Mouse (Mus musculus): ENCODE data around the gene Elmsan1. TPM values are rescaled to one million over a fixed set of nuclear protein-coding genes. Genes with fewer than 3 reads are reported as not detected.
A peak's percentile ranks its signal among the peaks of the same experiment; 100 is the strongest.

The Elmsan1 gene
- total and polyA plus RNA-seq, 3 experiments = 21.4 to 140 (median 66.7) TPM

DNA sequence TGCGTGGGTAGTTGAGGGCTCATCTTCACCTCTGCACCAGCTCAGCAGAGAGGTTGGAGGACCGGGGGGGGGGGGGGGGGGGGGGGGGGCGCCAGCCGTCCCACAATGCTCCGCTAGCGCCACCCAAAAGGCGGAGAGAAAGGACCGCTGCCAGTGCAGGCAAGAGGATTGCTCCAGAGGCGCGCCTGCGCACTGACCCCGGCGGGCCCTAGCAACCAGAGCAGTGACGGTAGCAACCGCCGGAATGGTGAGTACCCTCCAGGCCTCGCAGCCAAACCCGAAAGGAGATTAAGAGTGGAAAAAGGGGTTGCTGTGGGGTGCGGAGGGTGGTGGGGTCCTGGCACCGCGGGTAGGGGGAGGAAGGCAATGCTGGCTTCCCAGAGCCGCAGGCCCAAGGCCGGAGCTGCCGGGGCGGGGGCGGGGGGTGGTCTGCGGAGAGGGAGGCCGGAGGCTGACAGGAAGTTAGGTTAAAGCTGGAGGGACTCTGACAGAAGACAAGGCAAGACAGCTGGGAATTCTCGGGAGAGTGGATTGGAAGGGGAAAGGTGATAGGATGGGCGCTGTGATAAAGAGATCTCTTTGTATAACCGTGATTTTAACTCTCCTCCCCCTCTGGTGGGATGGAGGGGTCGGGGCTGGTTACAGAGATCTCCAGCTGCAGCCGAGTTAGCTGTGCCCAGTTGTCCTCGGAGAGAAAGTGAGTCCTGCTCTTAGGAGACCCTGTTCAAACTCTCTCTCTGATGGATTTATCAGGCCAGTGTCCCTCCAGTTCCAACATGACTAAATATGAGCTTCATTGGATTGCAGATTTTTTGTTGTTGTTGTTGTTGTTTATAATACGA, 104.3 kb downstream of the Elmsan1 start, which contains the start of gene Dnal1:
Dnal1 (plus strand) TSS at position 214 of the 842 bp plus-strand sequence.
- H3K36me3 ChIP-seq (replicated peaks) = no peaks in the 10 kb centered on the region
- TF ChIP-seq GATA2 (IDR thresholded peaks at IDR 0.05; ENCODE audit: borderline replicate concordance, low read depth, low read length) (no peak), CTCF (IDR thresholded peaks at IDR 0.05; ENCODE audit: low read depth, low read length) (no peak), GATA1 (IDR thresholded peaks at IDR 0.05; ENCODE audit: borderline replicate concordance, low read length) (no peak), TAL1 (conservative IDR thresholded peaks at IDR 0.05; ENCODE audit: low read depth, low read length) (no peak), POLR2AphosphoS5 (IDR thresholded peaks at IDR 0.05; ENCODE audit: insufficient replicate concordance, low read depth, low read length) (no peak)
- DNase-seq (ENCODE audit: low spot score) (peak; percentile 14), ATAC-seq (ENCODE audit: extremely low read depth, insufficient number of reproducible peaks, low FRiP score, poor library complexity, severe bottlenecking) (no peak)
- peaks cover 3% of the 10 kb centered on the region for H3K4me1 ChIP-seq (ENCODE audit: insufficient read depth, low read depth, low read length)
- peak within 1 kb of the TSS; percentile 43; the same call in 1 of the 2 replicates for H3K4me3 ChIP-seq (ENCODE audit: low read depth, low read length)
- H3K27me3 ChIP-seq (ENCODE audit: insufficient read depth, low read length) = peaks cover 21% of the 10 kb centered on the region
- no peaks in the 10 kb centered on the region for H3K9me3 ChIP-seq (replicated peaks)

GRCm38 (mm10) chr12:84113676-84114075, 105.0 kb downstream of the Elmsan1 start:
- TF ChIP-seq GATA2 (IDR thresholded peaks at IDR 0.05; ENCODE audit: borderline replicate concordance, low read depth, low read length) (no peak), TAL1 (conservative IDR thresholded peaks at IDR 0.05; ENCODE audit: low read depth, low read length) (no peak), GATA1 (IDR thresholded peaks at IDR 0.05; ENCODE audit: borderline replicate concordance, low read length) (no peak), POLR2AphosphoS5 (IDR thresholded peaks at IDR 0.05; ENCODE audit: insufficient replicate concordance, low read depth, low read length) (no peak), CTCF (IDR thresholded peaks at IDR 0.05; ENCODE audit: low read depth, low read length) (no peak)
- peaks cover 18% of the 10 kb centered on the region for H3K27me3 ChIP-seq (ENCODE audit: insufficient read depth, low read length)
- H3K36me3 ChIP-seq (replicated peaks) = no peaks in the 10 kb centered on the region
- no peak overlapping the region for H3K4me3 ChIP-seq (ENCODE audit: low read depth, low read length)
- peaks cover 3% of the 10 kb centered on the region for H3K4me1 ChIP-seq (ENCODE audit: insufficient read depth, low read depth, low read length)
- DNase-seq (ENCODE audit: low spot score) = no peak
- no peaks in the 10 kb centered on the region for H3K9me3 ChIP-seq (replicated peaks)
- ATAC-seq (ENCODE audit: extremely low read depth, insufficient number of reproducible peaks, low FRiP score, poor library complexity, severe bottlenecking) = no peak

DNA sequence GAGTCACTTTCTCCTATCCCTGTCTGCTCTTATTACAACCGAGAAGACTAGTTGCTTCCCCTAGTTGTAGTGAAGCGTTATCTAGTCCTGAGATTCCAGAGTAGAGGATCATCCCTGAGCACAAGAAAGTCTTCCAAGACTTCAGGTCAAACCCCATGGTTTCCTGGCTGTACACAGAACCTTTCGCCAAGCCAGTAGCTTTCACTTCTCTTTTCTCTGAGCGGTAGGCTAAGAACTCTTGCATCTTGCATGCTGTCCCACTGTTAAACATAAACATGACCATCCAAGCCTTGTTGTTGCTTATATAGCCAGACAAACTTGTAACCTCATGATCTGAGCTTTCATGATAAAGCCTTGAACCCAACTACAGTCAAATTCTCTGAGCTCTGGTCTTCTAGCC, 107.9 kb downstream of the Elmsan1 start:
- TF ChIP-seq TAL1 (conservative IDR thresholded peaks at IDR 0.05; ENCODE audit: low read depth, low read length) (no peak), POLR2AphosphoS5 (IDR thresholded peaks at IDR 0.05; ENCODE audit: insufficient replicate concordance, low read depth, low read length) (no peak), CTCF (IDR thresholded peaks at IDR 0.05; ENCODE audit: low read depth, low read length) (no peak), GATA2 (IDR thresholded peaks at IDR 0.05; ENCODE audit: borderline replicate concordance, low read depth, low read length) (no peak), GATA1 (IDR thresholded peaks at IDR 0.05; ENCODE audit: borderline replicate concordance, low read length) (no peak)
- DNase-seq (ENCODE audit: low spot score) (no peak), ATAC-seq (ENCODE audit: extremely low read depth, insufficient number of reproducible peaks, low FRiP score, poor library complexity, severe bottlenecking) (no peak)
- Histone ChIP-seq H3K4me1 (ENCODE audit: insufficient read depth, low read depth, low read length) (peaks cover 9% of the 10 kb centered on the region), H3K9me3 (replicated peaks) (no peaks in the 10 kb centered on the region), H3K36me3 (replicated peaks) (no peaks in the 10 kb centered on the region), H3K4me3 (ENCODE audit: low read depth, low read length) (no peak overlapping the region), H3K27me3 (ENCODE audit: insufficient read depth, low read length) (peaks cover 19% of the 10 kb centered on the region)

DNA sequence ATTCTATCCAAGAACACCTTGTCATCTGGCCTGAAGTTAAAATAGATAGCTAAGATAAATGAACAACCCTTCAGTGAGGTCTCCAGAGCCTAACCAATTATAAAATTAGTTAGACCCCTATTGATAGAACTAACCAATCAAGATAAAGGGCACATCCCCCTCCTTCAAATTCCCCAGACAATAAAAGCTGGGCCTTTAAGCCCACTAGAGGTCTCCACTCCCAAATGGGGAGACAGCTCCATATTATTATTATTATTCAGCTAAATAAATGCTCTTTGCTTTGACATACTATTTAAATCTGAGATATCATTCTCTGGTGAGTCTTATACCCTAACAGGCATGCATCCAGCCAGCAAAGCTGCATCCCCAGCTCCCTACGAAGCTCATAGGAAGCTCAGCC, 108.8 kb downstream of the Elmsan1 start:
- no peak for DNase-seq (ENCODE audit: low spot score)
- Histone ChIP-seq H3K36me3 (replicated peaks) (no peaks in the 10 kb centered on the region), H3K27me3 (ENCODE audit: insufficient read depth, low read length) (peaks cover 19% of the 10 kb centered on the region), H3K4me3 (ENCODE audit: low read depth, low read length) (no peak overlapping the region), H3K4me1 (ENCODE audit: insufficient read depth, low read depth, low read length) (peaks cover 9% of the 10 kb centered on the region), H3K9me3 (replicated peaks) (no peaks in the 10 kb centered on the region)
- TF ChIP-seq TAL1 (conservative IDR thresholded peaks at IDR 0.05; ENCODE audit: low read depth, low read length) (no peak), GATA2 (IDR thresholded peaks at IDR 0.05; ENCODE audit: borderline replicate concordance, low read depth, low read length) (no peak), CTCF (IDR thresholded peaks at IDR 0.05; ENCODE audit: low read depth, low read length) (no peak), POLR2AphosphoS5 (IDR thresholded peaks at IDR 0.05; ENCODE audit: insufficient replicate concordance, low read depth, low read length) (no peak), GATA1 (IDR thresholded peaks at IDR 0.05; ENCODE audit: borderline replicate concordance, low read length) (no peak)
- ATAC-seq (ENCODE audit: extremely low read depth, insufficient number of reproducible peaks, low FRiP score, poor library complexity, severe bottlenecking) = no peak

DNA sequence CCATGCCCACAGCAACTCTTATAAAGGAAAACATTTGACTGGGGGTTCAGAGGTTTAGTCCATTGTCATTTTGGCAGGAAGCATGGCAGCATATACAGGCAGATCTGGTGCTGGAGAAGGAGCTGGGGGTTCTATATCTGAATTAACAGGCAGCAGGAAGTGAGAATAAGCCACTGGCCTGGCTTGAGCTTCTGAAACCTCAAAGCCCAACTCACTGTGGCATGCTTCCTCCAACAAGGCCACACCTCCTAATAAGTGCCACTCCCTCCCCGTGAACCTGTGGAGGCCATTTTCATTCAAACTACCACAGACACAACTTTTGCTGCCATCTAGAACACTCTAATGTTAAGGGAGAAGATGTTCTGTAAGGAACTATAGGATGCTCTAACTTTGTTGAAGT, 111.0 kb downstream of the Elmsan1 start:
- H3K9me3 ChIP-seq (replicated peaks) = no peaks in the 10 kb centered on the region
- peaks cover 6% of the 10 kb centered on the region; the same call in 1 of the 2 replicates for H3K4me1 ChIP-seq (ENCODE audit: insufficient read depth, low read depth, low read length)
- H3K4me3 ChIP-seq (ENCODE audit: low read depth, low read length) = no peak overlapping the region
- H3K36me3 ChIP-seq (replicated peaks) = no peaks in the 10 kb centered on the region
- ATAC-seq (ENCODE audit: extremely low read depth, insufficient number of reproducible peaks, low FRiP score, poor library complexity, severe bottlenecking) = no peak
- TF ChIP-seq TAL1 (conservative IDR thresholded peaks at IDR 0.05; ENCODE audit: low read depth, low read length) (no peak), CTCF (IDR thresholded peaks at IDR 0.05; ENCODE audit: low read depth, low read length) (no peak), POLR2AphosphoS5 (IDR thresholded peaks at IDR 0.05; ENCODE audit: insufficient replicate concordance, low read depth, low read length) (no peak), GATA2 (IDR thresholded peaks at IDR 0.05; ENCODE audit: borderline replicate concordance, low read depth, low read length) (no peak), GATA1 (IDR thresholded peaks at IDR 0.05; ENCODE audit: borderline replicate concordance, low read length) (no peak)
- peaks cover 10% of the 10 kb centered on the region for H3K27me3 ChIP-seq (ENCODE audit: insufficient read depth, low read length)
- no peak for DNase-seq (ENCODE audit: low spot score)

- peaks cover 6% of the 10 kb centered on the region; the same call in 1 of the 2 replicates for H3K4me1 ChIP-seq (ENCODE audit: insufficient read depth, low read depth, low read length)
- H3K36me3 ChIP-seq (replicated peaks) = no peaks in the 10 kb centered on the region
- H3K27me3 ChIP-seq (ENCODE audit: insufficient read depth, low read length) = peaks cover 8% of the 10 kb centered on the region
- no peaks in the 10 kb centered on the region for H3K9me3 ChIP-seq (replicated peaks)
- H3K4me3 ChIP-seq (ENCODE audit: low read depth, low read length) = no peak overlapping the region
- DNase-seq (ENCODE audit: low spot score) (no peak), ATAC-seq (ENCODE audit: extremely low read depth, insufficient number of reproducible peaks, low FRiP score, poor library complexity, severe bottlenecking) (no peak)
- TF ChIP-seq TAL1 (conservative IDR thresholded peaks at IDR 0.05; ENCODE audit: low read depth, low read length) = no peak
- no peak for TF ChIP-seq POLR2AphosphoS5 (IDR thresholded peaks at IDR 0.05; ENCODE audit: insufficient replicate concordance, low read depth, low read length)
- no peak for TF ChIP-seq GATA2 (IDR thresholded peaks at IDR 0.05; ENCODE audit: borderline replicate concordance, low read depth, low read length)
Observed at GRCm38 (mm10) chr12:84107012-84107411, 111.7 kb downstream of the Elmsan1 start.
